Mouse (Mus musculus) small intestine, adult 2 months (tissue): ENCODE results near the gene Cacng7.

ENCODE experiments used
- CTCF ChIP-seq: fragments of 200-500 bp; IDR thresholded peaks from 2 replicates; pipeline ENCODE4 v1.5.1; 2012; ENCODE audit warnings: low read depth, mild to moderate bottlenecking, control low read depth, inconsistent platforms, low read length, moderate library complexity, mixed read lengths; ENCODE audit not compliant: insufficient replicate concordance, insufficient read length; ENCODE audit errors: extremely low read depth
- POLR2A ChIP-seq: fragments of 200-500 bp; IDR thresholded peaks from 2 replicates; pipeline ENCODE4 v1.6.1; 2012; ENCODE audit warnings: low read depth, mild to moderate bottlenecking, control low read depth, inconsistent platforms, low read length, moderate library complexity

- no peak for TF ChIP-seq CTCF
- no peak for TF ChIP-seq POLR2A
Measured at GRCm38 (mm10) chr7:3343861-3344260, 11.1 kb downstream of the Cacng7 start.
